Mouse (Mus musculus) spleen, embryonic (tissue): ENCODE data around the gene Camkv.

Source experiments
- CTCF ChIA-PET: fragments of 350-600 bp; sonication (Branson Sonifier 250); formaldehyde crosslinking; loops from one replicate; lab custom pipeline; 2022; lab: Charles Lee

Gene Camkv

GRCm38 (mm10) chr9:107935374-107935773 lies at the start of gene Camkv:
Camkv (plus strand) TSS chr9:107935674.
- CTCF ChIA-PET, result no interaction called here

GRCm38 (mm10) chr9:107887804-107888266 lies 47.6 kb upstream of the Camkv start, which contains the start of gene Mon1a:
Mon1a (plus strand) TSS chr9:107888151.
- CTCF ChIA-PET, result interaction anchor here (0.6 kb wide), 1 partner anchor 290 kb away, joined by 3 read pairs; no protein-coding TSS in a partner anchor

- CTCF ChIA-PET, result interaction anchor here (0.6 kb wide), 1 partner anchor 291 kb away, joined by 3 read pairs; no protein-coding TSS in a partner anchor
Measured at GRCm38 (mm10) chr9:107888267-107888850, 47.1 kb upstream of the Camkv start.

GRCm38 (mm10) chr9:107890260-107890659 lies 45.2 kb upstream of the Camkv start:
- CTCF ChIA-PET, result interaction anchor here (1.5 kb wide), 1 partner anchor 18 kb away, joined by 3 read pairs; no protein-coding TSS in a partner anchor

- CTCF ChIA-PET, result interaction anchor here (0.7 to 1.5 kb wide), 2 partner anchors 9 to 19 kb away, joined by 3 read pairs; no protein-coding TSS in a partner anchor
Measured at GRCm38 (mm10) chr9:107891023-107891422, 44.5 kb upstream of the Camkv start.

GRCm38 (mm10) chr9:107898563-107898962 lies 36.9 kb upstream of the Camkv start:
- CTCF ChIA-PET, result interaction anchor here (0.5 kb wide), 1 partner anchor 118 kb away, joined by 4 read pairs; no protein-coding TSS in a partner anchor

GRCm38 (mm10) chr9:107899855-107900254 lies 35.6 kb upstream of the Camkv start:
- CTCF ChIA-PET, result interaction anchor here (0.6 kb wide), 3 partner anchors 9 to 283 kb away, joined by 3 to 5 read pairs (median 3); no protein-coding TSS in a partner anchor

GRCm38 (mm10) chr9:107900840-107901626 lies 34.4 kb upstream of the Camkv start:
- CTCF ChIA-PET, result no interaction called here

- CTCF ChIA-PET, result no interaction called here
Measured at GRCm38 (mm10) chr9:107901627-107901914, 33.9 kb upstream of the Camkv start.

- CTCF ChIA-PET, result interaction anchor here (0.5 to 0.9 kb wide), 2 partner anchors 44 to 745 kb away, joined by 3 read pairs; partner anchors contain the start of gene Arih2
Measured at GRCm38 (mm10) chr9:107904726-107905125, 30.7 kb upstream of the Camkv start.

GRCm38 (mm10) chr9:107906252-107906966 lies 29.1 kb upstream of the Camkv start, which contains the start of gene Mst1r:
Mst1r (plus strand) TSS chr9:107906873.
- CTCF ChIA-PET, result no interaction called here

- CTCF ChIA-PET, result no interaction called here
Measured at GRCm38 (mm10) chr9:107906967-107907800, 28.3 kb upstream of the Camkv start.

- CTCF ChIA-PET, result no interaction called here
Measured at GRCm38 (mm10) chr9:107907801-107908120, 27.7 kb upstream of the Camkv start.

- CTCF ChIA-PET, result no interaction called here
Measured at GRCm38 (mm10) chr9:107908410-107909158, 26.9 kb upstream of the Camkv start.

GRCm38 (mm10) chr9:107910025-107910769 lies 25.3 kb upstream of the Camkv start:
- CTCF ChIA-PET, result no interaction called here

- CTCF ChIA-PET, result no interaction called here
Measured at GRCm38 (mm10) chr9:107914764-107915420, 20.6 kb upstream of the Camkv start.

GRCm38 (mm10) chr9:107917895-107918608 lies 17.4 kb upstream of the Camkv start:
- CTCF ChIA-PET, result no interaction called here

GRCm38 (mm10) chr9:107918884-107919283 lies 16.6 kb upstream of the Camkv start:
- CTCF ChIA-PET, result no interaction called here
